Mouse (Mus musculus): ENCODE measurements around the gene Borcs6. TPM values are rescaled to one million over a fixed set of nuclear protein-coding genes. Genes with fewer than 3 reads are reported as not detected.
"Not testable (repeated sequence)": the region's sequence is repeated elsewhere in the genome, so short reads cannot be mapped to it uniquely, and the experiment has no call there.

The Borcs6 gene
- 18.0 and 19.4 TPM in 2 replicates for polyA plus RNA-seq (2012; rRNA removed)

DNA sequence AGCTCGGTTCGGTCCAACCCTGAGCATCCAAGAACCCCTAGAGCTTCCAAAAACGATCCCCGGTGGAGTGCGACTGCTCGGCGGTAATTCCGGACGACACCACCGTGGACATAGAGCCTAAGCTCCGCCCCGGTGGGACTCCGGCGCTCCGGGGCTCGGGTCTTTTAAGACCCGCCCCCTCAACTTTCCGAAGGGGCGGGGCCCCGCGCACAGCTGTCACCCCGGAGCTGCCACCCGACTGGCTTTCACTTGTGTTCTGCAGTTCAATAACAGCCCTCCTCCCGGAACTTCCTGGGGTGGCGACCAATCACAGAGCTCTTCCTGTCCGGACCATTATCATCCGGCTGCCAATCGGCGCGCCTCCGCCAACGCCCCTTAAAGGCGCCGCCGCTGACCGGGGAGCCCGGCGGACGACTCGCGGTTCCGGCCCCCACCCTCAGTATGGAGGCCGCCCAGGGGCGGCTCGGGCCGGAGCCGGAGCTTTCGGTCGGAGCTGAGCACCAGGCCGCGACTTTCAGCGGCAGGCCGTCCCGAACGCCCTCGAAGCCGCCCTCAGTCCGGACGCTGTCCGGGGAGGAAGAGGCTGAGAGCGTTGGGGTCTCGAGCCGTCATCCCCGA, at the start of gene Borcs6:
Borcs6 (plus strand) TSS at position 361 of the 618 bp plus-strand sequence.
- DNase-seq (ENCODE audit: low spot score), result peak; percentile 87

DNA sequence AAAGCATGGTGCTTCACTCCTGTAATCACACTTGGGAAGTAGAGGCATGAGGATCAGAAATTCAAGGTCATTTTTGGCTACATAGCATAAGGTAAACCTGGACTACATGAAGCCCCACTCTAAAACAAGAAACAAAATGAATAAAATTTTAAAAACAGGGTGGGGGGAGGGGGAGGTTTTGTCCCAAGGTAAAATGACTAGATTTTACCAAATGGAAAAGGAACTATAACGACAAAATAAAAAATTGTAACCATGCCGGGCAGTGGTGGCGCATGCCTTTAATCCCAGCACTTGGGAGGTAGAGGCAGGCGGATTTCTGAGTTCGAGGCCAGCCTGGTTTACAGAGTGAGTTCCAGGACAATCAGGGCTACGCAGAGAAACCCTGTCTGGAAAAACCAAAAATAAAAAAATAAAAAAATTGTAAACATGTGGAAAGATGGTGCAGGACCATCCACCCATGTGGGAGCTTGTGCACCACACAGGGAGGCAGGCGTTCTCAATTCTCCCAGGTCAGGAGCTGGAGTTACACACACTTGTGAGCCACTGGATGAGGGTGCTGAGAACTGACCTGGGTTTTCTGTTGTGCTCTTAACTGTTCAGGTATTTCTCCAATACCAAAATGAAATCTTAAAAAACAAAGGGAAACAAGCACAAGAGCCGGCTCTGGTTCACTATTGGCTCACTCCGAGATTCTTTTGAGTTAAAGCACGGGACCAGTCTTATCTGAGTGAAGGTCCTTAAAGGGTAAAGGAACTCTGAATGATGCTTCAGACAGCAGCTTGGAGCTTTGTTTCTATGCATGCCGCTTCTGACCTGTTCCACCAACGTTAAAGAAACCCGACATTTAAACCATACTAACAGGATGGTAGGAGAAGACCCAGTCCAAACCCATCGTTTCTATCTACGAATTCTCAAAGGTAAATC, 48.9 kb upstream of the Borcs6 start:
- DNase-seq (ENCODE audit: low spot score), result no peak

DNA sequence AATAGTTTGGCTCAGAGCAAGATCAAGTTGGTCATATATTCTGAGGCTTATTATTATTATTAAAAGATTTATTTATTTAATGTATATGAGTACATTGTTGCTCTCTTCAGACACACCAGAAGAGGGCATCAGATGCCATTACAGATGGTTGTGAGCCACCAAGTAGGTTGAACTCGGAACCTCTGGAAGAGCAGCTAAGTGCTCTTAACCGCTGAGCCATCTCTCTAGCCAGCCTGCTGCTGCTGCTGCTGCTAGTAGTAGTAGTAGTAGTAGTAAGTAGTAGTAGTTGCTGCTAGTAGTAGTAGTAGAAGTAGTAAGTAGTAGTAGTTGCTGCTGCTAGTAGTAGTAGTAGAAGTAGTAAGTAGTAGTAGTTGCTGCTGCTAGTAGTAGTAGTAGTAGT, 48.1 kb upstream of the Borcs6 start:
- DNase-seq (ENCODE audit: low spot score), result not testable (repeated sequence)

DNA sequence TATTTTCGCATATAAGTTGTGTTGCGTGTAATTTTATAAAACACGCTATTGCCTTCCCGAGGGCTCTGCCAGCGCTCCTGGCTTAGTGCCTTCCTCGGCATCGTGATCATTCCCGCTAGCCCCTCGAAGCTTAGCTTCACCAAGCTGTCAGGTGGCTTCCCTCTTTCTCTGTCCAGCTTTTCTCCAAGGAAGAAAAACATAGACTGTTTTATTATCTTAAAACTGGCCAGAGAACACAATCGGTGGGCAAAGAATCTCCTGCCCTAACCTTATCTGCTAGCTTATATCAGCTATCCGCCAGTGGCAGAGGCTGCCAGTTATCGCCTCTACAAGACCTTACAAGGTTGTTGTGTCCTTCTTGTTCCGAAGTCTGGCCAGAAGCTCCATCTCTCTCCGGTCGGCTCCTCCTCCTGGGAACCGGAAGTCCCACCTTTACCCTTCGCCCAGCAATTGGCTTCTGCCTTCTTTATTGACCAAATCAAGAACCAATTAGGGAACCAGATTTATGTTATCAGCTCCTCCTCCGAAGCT, 47.4 kb upstream of the Borcs6 start:
- DNase-seq (ENCODE audit: low spot score), result peak; percentile 52

DNA sequence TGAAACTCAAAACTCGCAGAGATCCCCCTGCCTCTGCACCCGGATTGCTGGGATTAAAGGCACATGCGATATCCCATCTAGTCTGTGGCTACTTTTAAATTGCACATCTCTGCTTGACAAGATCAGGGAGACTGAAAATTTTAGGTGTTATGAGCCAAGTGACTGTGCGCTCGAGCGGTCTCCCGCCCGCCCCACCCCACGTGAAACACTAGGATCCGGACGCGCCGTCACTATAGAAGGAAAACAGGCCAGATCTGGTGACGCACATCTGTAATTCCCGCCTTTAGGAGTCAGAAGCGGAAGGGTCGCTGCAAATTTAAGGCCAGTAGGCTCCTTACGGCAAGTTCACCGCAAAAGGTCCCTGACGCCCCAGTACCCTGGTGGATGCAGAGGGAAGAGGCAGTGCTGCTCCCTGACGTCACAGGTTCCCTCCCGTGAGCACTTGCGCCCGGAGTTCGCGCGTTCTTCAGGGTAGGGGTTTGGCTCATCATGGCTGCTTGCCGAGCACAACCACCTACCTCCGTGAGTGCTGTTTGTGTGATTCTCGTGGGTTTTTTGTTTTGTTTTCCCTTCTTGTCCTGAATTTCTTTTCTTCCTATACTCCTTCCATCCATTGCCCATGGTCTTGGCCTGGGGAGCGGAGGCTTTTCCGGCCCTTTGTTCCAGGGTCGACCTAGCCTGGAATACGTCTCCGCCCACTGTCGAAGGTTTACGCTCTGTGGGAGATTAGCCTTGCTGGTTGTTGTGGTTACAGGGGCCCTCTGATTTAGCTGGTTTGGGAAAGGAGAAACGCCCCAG, 43.7 kb upstream of the Borcs6 start, which contains the start of gene Ctc1:
Ctc1 (plus strand) TSS at position 268 of the 798 bp plus-strand sequence.
- DNase-seq (ENCODE audit: low spot score), result peak; percentile 74

DNA sequence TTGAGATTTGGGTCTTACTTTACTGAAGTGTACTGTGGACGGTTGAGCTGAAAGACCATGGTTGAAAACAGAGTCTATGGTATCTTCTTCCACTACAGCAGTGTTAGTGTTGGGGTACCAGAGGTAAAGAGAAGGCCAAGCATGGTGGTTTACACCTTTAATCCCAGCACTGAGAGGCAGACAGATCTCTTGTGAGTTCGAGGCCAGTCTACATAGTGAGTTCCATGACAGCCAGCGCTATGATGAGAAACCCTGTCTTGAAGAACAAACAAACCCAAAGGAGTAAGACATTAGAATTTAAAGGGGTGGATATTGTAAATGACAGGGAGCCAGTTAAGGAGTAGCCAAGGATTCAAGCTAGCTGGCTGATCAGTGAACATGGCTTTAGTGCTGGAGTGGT, 42.8 kb upstream of the Borcs6 start:
- no peak for DNase-seq (ENCODE audit: low spot score)

DNA sequence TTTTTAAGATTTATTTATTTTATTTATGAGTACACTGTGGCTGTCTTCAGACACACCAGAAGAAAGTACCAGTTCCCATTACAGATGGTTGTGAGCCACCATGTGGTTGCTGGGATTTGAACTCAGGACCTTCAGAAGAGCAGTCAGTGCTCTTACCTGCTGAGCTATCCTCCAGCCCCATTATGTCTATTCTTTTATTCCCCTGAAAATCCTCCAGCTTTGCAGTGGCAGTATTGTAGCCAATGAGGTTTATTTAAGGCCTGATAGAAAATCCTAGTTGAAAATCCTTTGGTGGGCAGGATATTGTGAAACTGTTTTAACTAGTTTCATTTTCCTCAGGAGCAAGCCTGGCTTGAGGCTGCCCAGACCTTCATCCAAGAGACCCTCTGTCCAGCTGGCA, 38.8 kb upstream of the Borcs6 start:
- no peak for DNase-seq (ENCODE audit: low spot score)

DNA sequence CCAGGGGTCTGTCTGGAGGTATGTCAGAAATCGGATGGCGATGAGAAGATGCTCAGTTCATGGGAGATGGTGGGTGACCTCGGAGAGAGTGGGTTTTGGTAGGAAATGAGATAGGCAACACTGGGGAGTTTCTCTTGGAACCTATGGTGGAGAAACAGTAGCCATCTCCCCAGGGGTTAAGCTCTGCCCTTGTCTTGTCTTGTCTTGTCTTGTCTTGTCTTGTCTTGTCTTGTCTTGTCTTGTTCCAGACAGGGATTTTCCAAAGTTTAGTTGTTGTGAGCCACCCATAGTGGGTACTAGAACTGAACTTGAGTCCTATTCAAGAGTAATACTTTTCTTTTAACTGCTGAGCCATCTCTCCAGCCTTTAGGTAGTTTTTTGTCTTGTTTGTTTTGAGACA, 33.0 kb upstream of the Borcs6 start:
- no peak for DNase-seq (ENCODE audit: low spot score)

DNA sequence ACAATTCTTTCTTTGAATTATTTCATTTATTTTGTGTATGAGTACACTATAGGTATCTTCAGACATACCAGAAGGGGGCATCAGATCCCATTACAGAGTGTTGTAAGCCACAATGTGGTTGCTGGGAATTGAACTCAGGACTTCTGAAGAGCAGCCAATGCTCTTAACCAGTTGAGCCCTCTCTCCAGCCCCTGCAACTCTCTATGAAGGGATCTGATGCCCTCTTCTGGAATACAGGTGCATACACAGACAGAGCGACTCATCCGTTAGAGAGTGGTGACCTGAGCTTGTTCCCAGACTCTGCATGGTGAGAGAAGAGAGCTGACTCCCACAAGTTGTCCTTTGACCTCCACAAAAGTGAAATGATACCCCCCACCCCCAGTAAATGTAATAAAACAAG, 30.7 kb upstream of the Borcs6 start:
- DNase-seq (ENCODE audit: low spot score), result no peak

DNA sequence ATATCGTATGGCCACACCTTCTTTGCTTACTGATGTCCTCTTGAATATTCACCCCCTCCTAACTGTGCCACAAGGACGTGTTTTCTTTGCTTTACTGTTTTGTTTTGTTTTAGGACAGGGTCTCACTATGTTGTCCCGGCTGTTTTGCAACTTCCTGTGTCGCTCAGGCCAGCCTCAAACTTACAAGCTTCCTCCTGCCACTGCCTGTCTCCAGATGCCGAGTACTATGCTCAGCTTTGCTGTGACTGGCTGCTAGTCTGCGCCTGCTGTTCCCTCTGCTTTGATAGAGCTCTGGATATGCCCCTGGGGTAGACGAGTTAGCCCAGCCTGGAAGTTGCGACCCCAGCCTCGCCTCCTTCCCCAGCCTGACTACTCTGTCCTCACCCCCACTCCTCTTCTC, 26.0 kb upstream of the Borcs6 start:
- no peak for DNase-seq (ENCODE audit: low spot score)

DNA sequence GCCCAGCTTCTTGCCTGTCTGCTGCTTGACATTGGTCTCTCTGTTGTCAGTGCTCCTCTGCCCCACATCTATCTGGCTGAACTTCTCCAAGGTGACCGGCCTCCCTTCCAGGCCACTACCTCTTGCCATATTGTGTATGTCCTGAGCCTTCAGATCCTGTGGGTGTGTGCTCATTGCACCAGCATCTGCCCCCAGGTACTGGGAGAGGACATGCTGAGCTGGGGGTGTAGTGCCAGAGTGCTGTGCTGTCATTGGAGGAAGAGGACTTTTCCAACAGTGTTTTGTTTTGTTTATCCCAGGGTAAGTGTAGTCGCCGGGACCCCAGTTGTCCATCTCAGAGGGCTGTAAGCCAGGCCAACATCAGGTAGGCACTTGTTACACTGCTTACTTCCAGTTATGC, 24.9 kb upstream of the Borcs6 start:
- no peak for DNase-seq (ENCODE audit: low spot score)

DNA sequence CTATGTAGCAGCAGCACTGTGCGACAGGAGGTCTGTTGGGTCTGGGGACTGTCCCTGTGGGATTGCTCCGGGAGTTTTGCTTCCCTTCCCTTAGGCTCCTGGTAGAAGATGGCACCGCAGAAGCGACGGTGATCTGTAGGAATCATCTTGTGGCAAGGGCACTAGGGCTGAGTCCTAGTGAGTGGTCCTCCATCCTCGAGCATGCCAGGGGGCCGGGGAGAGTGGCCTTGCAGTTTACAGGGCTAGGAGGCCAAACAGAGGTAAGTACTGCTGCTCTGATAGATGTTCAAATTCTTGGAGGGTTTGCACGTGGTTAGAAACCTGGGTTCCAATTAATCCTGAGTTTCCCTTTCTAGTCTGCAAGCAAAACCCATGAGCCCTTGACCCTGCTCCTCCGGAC, 24.1 kb upstream of the Borcs6 start:
- DNase-seq (ENCODE audit: low spot score), result no peak

DNA sequence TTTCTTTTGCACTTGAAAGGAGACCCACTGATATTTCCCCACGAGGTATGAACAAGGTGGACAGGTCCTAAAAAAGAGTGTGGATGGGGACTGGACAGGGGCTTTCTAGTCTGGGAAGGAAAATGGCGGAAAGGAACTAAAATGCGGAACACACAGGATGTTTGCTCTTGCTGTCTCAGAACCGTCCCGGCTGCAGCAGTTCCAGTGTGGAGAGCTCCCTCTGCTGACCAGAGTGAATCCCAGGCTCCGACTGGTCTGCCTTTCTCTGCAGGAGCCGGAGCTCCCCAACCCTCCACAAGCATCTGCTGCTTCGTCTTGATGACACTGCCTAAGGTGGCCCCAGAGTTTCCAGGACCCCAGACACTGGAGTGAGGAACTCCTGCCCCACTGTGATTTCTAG, 23.7 kb upstream of the Borcs6 start:
- peak; percentile 51 for DNase-seq (ENCODE audit: low spot score)

DNA sequence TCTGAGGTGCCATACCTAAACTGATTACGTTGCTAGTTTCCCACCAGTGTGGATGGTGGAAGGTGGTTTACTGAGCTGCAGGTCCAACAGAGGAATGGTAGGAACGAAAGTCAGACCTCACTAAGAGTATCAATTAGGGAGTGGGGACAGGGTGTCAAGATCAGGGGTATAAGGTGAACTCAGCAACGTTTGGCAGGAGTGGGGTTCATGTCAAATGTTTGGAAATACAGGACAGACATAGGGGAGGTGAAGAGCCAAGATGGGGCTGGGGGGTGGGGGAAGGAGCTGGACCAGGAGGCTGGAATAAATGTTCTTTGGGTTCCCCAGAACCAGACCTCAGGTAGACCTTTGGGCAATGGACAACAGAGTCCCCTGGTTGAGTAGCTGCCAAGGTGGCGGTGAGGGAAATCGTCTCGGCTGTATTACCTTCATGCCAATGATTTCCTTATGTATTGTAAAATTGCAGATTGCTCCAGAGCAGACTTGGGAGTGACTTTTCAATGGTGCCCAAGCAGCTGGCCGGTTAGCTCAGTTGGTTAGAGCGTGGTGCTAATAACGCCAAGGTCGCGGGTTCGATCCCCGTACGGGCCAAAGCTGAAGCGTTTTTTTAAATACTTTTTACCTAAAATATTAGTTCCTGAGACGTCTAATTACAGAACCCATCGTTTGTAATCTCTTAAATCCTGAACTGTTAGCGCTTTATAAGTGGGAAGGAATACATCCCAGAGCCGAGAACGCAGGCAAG, 22.9 kb upstream of the Borcs6 start:
- DNase-seq (ENCODE audit: low spot score), result peak; percentile 88

DNA sequence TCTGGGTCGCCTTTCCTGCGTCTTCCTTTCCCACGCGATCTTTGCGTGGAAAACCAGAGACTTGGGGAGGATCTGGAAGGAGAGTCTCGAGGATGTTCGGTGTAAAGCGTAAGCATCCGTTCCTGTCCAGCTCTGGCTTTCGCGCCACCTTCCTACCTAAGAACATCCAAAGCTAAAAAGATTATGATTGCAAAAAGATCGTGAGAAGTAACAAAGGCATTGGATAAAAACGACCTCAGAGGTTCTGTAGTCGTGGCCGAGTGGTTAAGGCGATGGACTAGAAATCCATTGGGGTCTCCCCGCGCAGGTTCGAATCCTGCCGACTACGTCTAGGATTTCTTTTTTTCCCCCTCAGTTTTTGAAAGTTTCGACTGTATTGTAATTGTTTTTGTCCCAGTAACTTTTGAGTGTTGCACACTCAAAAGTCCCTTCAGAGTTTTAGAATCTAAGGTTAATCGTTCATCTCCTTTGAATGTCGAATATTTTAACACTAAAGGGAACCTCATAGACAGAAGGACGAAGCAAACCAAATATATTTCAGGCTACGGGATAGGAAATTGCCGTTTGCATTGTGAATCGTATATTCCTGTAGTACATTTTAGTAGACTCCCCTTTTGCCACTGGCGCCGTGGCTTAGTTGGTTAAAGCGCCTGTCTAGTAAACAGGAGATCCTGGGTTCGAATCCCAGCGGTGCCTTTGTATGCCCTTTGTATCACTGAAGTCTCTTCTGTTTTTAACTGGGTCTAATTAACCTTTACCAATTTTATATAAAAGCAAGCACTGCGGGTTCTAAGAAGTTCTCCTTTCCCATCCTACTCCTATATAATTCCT, 22.1 kb upstream of the Borcs6 start:
- DNase-seq (ENCODE audit: low spot score), result peak; percentile 59

DNA sequence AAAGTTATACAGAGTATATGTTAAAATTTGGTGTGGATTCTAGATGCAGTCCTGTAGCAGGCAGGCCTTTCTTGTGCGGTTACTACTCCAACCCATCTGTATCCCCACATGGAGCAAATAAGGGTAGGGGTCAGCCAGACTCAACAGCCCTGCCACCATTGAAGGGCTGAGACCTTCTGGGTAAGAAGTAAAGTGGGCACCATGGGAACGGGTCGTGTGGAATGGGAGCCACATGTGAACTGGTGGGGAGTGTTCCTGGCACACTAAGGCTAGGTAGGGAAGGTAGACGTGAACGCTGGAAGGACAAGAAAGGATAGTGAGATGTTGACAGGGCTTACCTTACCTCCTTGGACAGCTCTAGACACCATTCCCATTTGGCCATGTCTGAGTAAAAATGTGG, 21.3 kb upstream of the Borcs6 start:
- DNase-seq (ENCODE audit: low spot score), result no peak

DNA sequence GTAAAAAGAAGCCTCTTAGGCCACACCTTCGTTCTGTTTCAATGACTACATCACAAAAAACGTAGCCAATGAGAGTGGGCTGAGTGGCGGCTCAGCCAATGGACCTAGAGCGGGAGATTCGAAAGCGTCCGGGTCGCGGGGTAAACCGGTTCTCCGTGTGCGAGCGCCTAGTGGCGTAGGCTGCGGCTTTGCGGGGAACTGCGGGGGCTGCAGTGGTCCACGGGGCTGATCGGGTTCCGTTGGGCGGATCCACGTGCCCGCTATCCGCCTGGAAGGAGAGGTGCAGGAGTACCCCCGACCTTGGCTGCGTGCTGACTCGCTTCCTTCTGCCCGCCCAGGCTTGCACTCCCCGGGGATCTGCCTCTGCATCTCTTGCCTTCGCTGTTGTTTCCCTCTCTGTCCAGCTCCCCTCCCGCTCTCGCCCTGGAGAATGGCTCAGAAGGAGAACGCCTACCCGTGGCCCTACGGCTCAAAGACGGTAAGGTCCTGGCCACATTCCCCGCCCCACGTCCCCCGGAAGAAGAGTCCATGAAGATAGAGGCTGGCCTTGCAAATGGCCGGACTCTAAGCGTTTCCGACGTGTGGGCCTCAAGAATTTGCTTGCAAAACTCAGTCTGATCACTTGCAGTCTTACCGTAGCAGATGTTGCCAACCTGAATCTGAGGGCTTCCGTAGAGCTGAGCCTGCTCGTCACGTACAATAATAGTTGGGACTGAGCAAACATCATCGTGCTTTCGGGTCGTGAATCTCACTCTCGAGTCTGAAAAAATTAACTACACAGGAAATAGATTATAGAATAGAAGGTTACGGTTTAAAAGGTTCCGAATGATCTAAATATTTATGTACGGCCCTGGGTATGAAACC, 13.8 kb upstream of the Borcs6 start, which contains the start of gene Aurkb:
Aurkb (plus strand) TSS at position 117 of the 864 bp plus-strand sequence.
- DNase-seq (ENCODE audit: low spot score), result peak; percentile 55

DNA sequence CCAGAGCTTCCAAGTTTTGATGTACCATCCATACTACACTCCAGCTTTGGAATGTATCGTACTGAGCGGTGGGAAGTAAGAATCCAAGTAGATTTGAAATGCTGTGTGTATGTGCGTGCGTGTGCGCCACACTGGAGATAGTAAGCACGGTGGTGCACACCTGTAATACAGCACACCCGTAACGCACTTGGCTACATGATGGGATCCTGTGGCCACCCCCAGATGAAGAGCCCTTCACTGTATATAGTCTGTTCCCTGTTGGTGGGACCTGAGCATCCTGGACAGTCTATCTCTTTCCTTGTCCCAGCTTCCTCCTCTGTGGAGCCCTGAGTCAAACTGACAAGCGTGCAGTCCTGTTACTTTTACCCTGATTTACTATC, 13.1 kb upstream of the Borcs6 start:
- no peak for DNase-seq (ENCODE audit: low spot score)

DNA sequence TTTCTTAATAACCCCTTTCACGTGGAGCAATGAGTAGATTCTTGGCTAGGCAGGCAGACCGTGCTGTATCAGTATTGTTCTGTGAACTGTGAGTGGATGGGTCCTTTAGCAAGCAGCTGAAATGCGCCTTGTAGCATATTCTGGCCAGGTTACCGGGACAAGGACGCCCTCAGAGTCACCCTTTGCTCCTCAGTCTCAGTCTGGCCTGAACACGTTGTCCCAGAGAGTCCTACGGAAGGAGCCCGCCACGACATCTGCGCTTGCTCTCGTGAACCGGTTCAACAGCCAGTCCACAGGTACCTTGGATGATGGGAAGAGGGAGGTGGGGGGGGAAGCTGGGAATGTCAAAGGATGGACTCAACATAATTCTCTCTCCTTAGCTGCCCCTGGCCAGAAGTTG, 11.9 kb upstream of the Borcs6 start:
- DNase-seq (ENCODE audit: low spot score), result no peak
